21 mouse cellular contexts compared by ENCODE assay signal in the genomic region with DNA sequence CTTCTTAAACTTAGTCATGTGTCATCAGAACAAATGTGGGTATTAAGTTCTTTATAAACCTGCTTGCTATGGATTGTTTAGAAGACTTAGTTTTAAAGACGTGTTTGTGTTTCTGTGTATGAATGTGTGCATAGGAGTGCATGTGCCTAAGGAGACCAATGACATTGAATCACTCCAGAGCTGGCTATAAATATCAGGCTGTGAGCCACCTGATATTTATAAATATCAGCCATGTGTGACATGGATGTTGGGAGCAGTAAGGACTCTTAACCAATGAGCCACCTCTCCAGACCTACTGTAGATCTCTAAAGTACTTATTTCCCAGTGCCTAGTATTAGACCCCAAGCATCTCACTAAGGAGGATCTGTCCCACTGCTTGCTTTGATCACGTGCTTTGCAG. TPM values are rescaled to one million over a fixed set of nuclear protein-coding genes. Genes with fewer than 3 reads are reported as not detected.
"Had no signal": no experiment of that assay in that cellular context is flagged by ENCODE, and none has a peak within 500 bp of the region (broad histone marks: within the 10 kb centered on the region; RNA-seq: fewer than 3 reads in every experiment).

No protein-coding gene starts in this region.

- H3K27ac ChIP-seq: limb, embryonic 12.5 days; liver, embryonic 13.5 days; lung, embryonic 15.5 days; macrophage; midbrain, embryonic 15.5 days; neural tube, embryonic 12.5 days had no signal

- ATAC-seq: liver, postnatal 0 days; midbrain, embryonic 15.5 days had no signal

- H3K4me3 ChIP-seq: limb, embryonic 12.5 days; liver, embryonic 13.5 days; lung, embryonic 15.5 days; megakaryocyte, embryonic 14.5 days; midbrain, embryonic 15.5 days; neural tube, embryonic 12.5 days had no signal

- H3K4me2 ChIP-seq: limb, embryonic 12.5 days; liver, embryonic 13.5 days; lung, embryonic 15.5 days; midbrain, embryonic 11.5 days; midbrain, embryonic 15.5 days; neural tube, embryonic 12.5 days had no signal

- DNase-seq: kidney, postnatal 25 days; liver; liver, embryonic 13.5 days; liver, postnatal 0 days; lung, postnatal 14 days; spleen, adult 18-20 months; thymus, adult 18-20 months; thymus, postnatal 14 days had no signal

- H3K27me3 ChIP-seq: limb, embryonic 12.5 days; liver, embryonic 13.5 days; lung, embryonic 15.5 days; megakaryocyte, embryonic 14.5 days; midbrain, embryonic 15.5 days; neural tube, embryonic 12.5 days had no signal

- H3K4me1 ChIP-seq: limb, embryonic 12.5 days; liver, embryonic 13.5 days; lung, embryonic 15.5 days; midbrain, embryonic 15.5 days; neural tube, embryonic 12.5 days had no signal

- H3K9me3 ChIP-seq: limb, embryonic 12.5 days; liver, embryonic 13.5 days; lung, embryonic 15.5 days; megakaryocyte, embryonic 14.5 days; midbrain, embryonic 15.5 days; neural tube, embryonic 12.5 days had no signal

- H3K9ac ChIP-seq: limb, embryonic 12.5 days; liver, embryonic 13.5 days; liver, postnatal 0 days; lung, embryonic 15.5 days; midbrain, embryonic 15.5 days; neural tube, embryonic 12.5 days had no signal

RNA-seq across cellular contexts. Expression of a gene that starts 46.6 kb away (rescaled TPM):
- total RNA-seq: layer of hippocampus, postnatal 25 days; left cerebral cortex, adult 8-10 months; left cerebral cortex, postnatal 36 days; monocyte, adult 5-6 weeks; neutrophil, adult 5-6 weeks had no signal
- polyA plus RNA-seq: limb, embryonic 12.5 days; liver, embryonic 13.5 days; liver, postnatal 0 days; macrophage; stomach, embryonic 14.5 days had no signal
